Mouse (Mus musculus) forebrain, embryonic 11.5 days (tissue): ENCODE measurements around the gene Pitpnb. TPM values are rescaled to one million over a fixed set of nuclear protein-coding genes. Genes with fewer than 3 reads are reported as not detected.

Experiments used
- ATAC-seq: fragments of 200-750 bp; cut with Nextera tagmentation; replicated peaks from 2 replicates; pipeline ENCODE4 v1.8.0; 2017; ENCODE audit warnings: moderate TSS enrichment; ENCODE audit not compliant: low FRiP score
- DNase-seq: peaks from one replicate; pipeline ENCODE4 v3.0.0-alpha.2; 2017; ENCODE audit warnings: low spot score
- H3K27ac ChIP-seq: fragments of 300-500 bp; sonication (generic); 2 replicates; pipeline ENCODE4 v1.5.1; 2014; ENCODE audit warnings: low read depth, low read length
- H3K27me3 ChIP-seq: fragments of 300-500 bp; sonication (generic); 2 replicates; pipeline ENCODE4 v1.6.1; 2014; ENCODE audit warnings: mild to moderate bottlenecking, low read length, mixed read lengths; ENCODE audit not compliant: control insufficient read depth, insufficient read depth
- H3K36me3 ChIP-seq: fragments of 300-500 bp; sonication (generic); 2 replicates; pipeline ENCODE4 v1.6.1; 2014; ENCODE audit warnings: mild to moderate bottlenecking, low read length, moderate library complexity, mixed read lengths; ENCODE audit not compliant: control insufficient read depth, insufficient read depth
- H3K4me1 ChIP-seq: fragments of 300-500 bp; sonication (generic); replicated peaks from 2 replicates; pipeline ENCODE4 v1.6.1; 2014; ENCODE audit warnings: low read length, mixed read lengths; ENCODE audit not compliant: control insufficient read depth, insufficient read depth
- H3K4me2 ChIP-seq: fragments of 300-500 bp; sonication (generic); 2 replicates; pipeline ENCODE4 v1.6.1; 2014; ENCODE audit warnings: low read depth, mild to moderate bottlenecking, low read length, moderate library complexity, mixed read lengths; ENCODE audit not compliant: severe bottlenecking
- H3K4me3 ChIP-seq: fragments of 300-500 bp; sonication (generic); 2 replicates; pipeline ENCODE4 v1.5.1; 2014; ENCODE audit warnings: low read depth, low read length
- H3K9ac ChIP-seq: fragments of 300-500 bp; sonication (generic); 2 replicates; pipeline ENCODE4 v1.6.1; 2014; ENCODE audit warnings: low read length
- H3K9me3 ChIP-seq: fragments of 300-500 bp; sonication (generic); 2 replicates; pipeline ENCODE4 v1.6.1; 2016; ENCODE audit warnings: low read length, mixed read lengths; ENCODE audit not compliant: control insufficient read depth
- WGBS: fragments of 180-500 bp; shearing (Covaris S2); extraction: QIAGEN DNeasy Blood & Tissue Kit; methylation state at CpG from one replicate; pipeline ENCODE4 v1.1.7; 2014; 5-methylcytosine and 5-hydroxymethylcytosine counted together
- polyA plus RNA-seq: library from polyadenylated mRNA; unstranded; fragments of >200 nt; fragmentation: Nextera tagmentation; extraction: Ambion mirVana; gene quantifications from 2 replicates; pipeline ENCODE4 v1.2.1, GENCODE M21; 2014

Gene Pitpnb
- polyA plus RNA-seq, 1 experiment from 2014 or later = 129 TPM

DNA sequence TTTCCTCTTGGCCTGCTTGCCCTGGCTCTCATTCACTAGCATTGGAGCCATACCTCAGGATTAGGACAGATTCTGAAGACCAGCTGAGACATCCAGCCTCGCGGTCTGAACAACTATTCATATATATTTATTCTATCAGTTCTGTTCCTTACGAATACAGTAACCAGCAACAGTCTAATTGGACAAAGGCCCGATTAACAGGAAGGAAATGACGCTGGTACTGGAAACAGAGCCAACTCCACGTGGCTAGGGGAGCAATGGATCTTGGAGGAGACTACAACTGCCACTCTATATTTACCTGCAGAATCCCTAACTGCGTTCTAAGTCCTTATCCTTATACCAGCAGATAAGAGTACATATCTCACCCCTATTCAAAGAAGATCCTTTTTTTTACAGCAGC is 3.1 kb upstream of the Pitpnb start:
- H3K36me3 ChIP-seq = no peaks in the 10 kb centered on the region
- DNase-seq (no peak), ATAC-seq (no peak)
- H3K4me3 ChIP-seq = no peak overlapping the region
- H3K27me3 ChIP-seq = no peaks in the 10 kb centered on the region
- no peak overlapping the region for H3K9ac ChIP-seq
- H3K27ac ChIP-seq = no peak overlapping the region
- peaks cover 4% of the 10 kb centered on the region; the same call in 1 of the 2 replicates for H3K4me1 ChIP-seq
- H3K9me3 ChIP-seq = no peaks in the 10 kb centered on the region; the same call in 1 of the 2 replicates
- H3K4me2 ChIP-seq = no peak overlapping the region
- WGBS = 94% methylated on average over 7 of the region's 7 CpGs

DNA sequence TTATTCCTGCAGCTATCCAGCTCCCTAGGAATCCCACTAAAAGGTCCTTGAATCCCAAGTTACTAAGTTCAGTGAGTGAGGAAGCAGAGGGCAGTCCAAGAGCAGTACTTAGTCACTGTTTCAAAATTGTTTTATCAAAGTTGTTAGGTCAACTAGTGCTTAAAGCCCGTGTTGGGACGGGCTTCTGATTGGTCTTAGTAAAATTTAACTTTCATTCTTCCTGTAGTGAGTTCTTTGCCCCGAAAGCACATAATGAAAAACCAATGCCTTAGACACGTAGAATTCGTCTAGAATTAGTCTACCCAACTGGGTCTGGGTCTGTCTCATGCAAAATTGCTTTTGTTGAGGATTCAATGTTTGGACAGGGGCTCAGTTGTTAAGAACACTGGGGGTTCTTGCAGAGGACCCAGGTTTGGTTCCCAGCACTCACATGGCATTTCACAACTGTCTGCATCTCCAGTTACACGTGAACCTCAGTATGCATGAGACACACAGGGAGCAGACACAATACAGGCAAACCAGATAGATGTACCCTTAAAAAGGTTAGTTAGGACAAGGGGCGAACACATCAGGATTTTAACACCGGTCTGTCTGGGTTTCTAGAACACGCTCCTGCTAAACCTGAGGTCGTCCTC is 664 bp upstream of the Pitpnb start:
- ATAC-seq = no peak; the same call in none of the 2 replicates
- Histone ChIP-seq H3K27me3 (no peaks in the 10 kb centered on the region), H3K27ac (peak overlapping the region; percentile 60), H3K9me3 (no peaks in the 10 kb centered on the region; the same call in 1 of the 2 replicates), H3K36me3 (no peaks in the 10 kb centered on the region; the same call in 1 of the 2 replicates), H3K4me1 (peaks cover 4% of the 10 kb centered on the region; the same call in 1 of the 2 replicates), H3K9ac (peak overlapping the region; percentile 91), H3K4me2 (peak overlapping the region; percentile 62), H3K4me3 (peak overlapping the region; percentile 88)
- no peak for DNase-seq
- WGBS = 25% methylated on average over 10 of the region's 10 CpGs

DNA sequence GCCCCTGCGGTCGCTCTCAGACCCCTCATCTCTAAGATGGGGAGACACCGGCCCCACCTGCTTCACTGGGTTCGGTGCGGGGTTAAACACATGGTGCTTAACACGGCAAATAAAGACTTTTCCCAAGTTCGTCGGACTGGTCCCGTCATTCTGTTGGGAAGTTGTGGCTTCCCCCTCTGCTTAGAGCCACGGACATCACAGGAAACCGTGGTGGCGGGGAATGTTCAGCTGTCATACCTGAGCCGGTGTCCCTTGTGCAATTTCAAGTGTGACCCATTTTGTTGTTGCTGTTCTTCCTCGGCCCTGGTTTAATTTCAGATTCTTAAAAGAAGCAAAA is 504 bp downstream of the Pitpnb start:
- no peak; the same call in 1 of the 2 replicates for ATAC-seq
- peak overlapping the region; percentile 88 for H3K4me3 ChIP-seq
- H3K27ac ChIP-seq = peak overlapping the region; percentile 37; the same call in 1 of the 2 replicates
- peaks cover 4% of the 10 kb centered on the region; the same call in 1 of the 2 replicates for H3K4me1 ChIP-seq
- peaks cover 3% of the 10 kb centered on the region; the same call in 1 of the 2 replicates for H3K36me3 ChIP-seq
- WGBS = under 1% methylated on average over 14 of the region's 14 CpGs
- no peaks in the 10 kb centered on the region for H3K9me3 ChIP-seq
- peak overlapping the region; percentile 76 for H3K4me2 ChIP-seq
- no peak for DNase-seq
- peak overlapping the region; percentile 91 for H3K9ac ChIP-seq
- H3K27me3 ChIP-seq = no peaks in the 10 kb centered on the region

- Histone ChIP-seq H3K4me3 (no peak overlapping the region), H3K4me2 (no peak overlapping the region), H3K27me3 (no peaks in the 10 kb centered on the region), H3K9ac (no peak overlapping the region), H3K9me3 (no peaks in the 10 kb centered on the region), H3K27ac (no peak overlapping the region), H3K36me3 (peaks cover 6% of the 10 kb centered on the region; the same call in 1 of the 2 replicates), H3K4me1 (peaks cover 4% of the 10 kb centered on the region; the same call in 1 of the 2 replicates)
- 92% methylated on average over 8 of the region's 8 CpGs for WGBS
- ATAC-seq = no peak
- no peak for DNase-seq
Observed at GRCm38 (mm10) chr5:111335939-111336691, 5.6 kb downstream of the Pitpnb start.

DNA sequence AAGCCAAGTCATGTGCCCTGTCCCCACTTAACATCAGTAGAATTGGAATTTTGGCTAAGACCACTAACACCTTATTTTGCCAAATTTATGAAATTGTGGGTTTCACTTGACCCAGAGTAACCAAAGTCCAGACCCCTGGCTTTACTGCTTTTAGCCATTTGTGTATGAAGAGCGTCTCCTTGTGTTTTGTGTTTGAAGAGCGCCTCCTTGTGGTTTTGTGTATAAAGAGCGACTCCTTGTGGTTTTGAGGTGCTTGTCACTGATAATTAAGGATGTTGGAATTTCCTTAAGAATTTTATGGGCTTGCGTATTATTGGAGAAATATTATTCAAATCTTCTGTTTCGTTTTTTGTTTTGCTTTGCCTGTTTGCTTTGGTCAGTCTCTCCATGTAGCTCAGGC is 11.0 kb downstream of the Pitpnb start:
- H3K4me3 ChIP-seq = no peak overlapping the region
- H3K9me3 ChIP-seq = no peaks in the 10 kb centered on the region
- H3K36me3 ChIP-seq = peaks cover 7% of the 10 kb centered on the region; the same call in 1 of the 2 replicates
- H3K27me3 ChIP-seq = no peaks in the 10 kb centered on the region
- DNase-seq (no peak), ATAC-seq (no peak)
- no peaks in the 10 kb centered on the region for H3K4me1 ChIP-seq
- H3K27ac ChIP-seq = no peak overlapping the region
- 50% methylated on average over 5 of the region's 5 CpGs for WGBS
- H3K9ac ChIP-seq = no peak overlapping the region
- H3K4me2 ChIP-seq = no peak overlapping the region

DNA sequence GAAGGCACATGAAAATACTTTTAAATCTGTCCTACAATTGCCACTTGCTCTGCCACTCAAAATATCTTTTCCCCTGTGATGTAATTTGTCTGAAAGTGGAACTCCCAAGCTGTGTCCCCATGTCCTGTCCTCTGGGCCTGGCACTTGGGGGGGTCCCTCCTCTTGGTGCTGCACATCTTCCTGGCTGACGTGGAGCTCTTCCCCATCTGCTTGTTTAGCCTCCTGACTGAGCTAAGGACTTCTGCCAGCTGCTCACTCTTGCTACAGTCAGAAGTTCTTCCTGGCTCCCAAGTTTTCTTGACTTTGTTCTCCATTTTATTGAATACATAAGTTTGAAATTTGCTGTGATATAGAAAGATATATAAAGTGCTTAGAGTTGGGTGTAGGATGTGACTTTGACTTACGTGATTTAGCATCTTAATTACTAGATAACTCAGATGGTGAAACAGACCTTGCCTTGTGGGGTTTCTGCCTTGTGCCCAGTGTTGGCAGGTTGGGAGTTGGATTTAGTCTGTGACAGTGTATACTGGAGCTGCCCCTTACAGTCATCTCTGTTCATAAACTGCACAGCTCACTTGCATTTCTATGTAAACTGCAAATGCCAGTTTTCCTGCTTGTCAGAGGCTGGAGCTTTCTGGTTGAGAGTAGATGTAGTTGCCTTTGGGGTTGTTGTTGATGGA is 14.3 kb downstream of the Pitpnb start:
- H3K36me3 ChIP-seq = peaks cover 18% of the 10 kb centered on the region
- no peak for ATAC-seq
- no peaks in the 10 kb centered on the region for H3K27me3 ChIP-seq
- no peak overlapping the region for H3K27ac ChIP-seq
- no peak overlapping the region for H3K4me2 ChIP-seq
- no peak overlapping the region for H3K9ac ChIP-seq
- no peak for DNase-seq
- no peak overlapping the region for H3K4me3 ChIP-seq
- H3K9me3 ChIP-seq = no peaks in the 10 kb centered on the region
- H3K4me1 ChIP-seq = no peaks in the 10 kb centered on the region
- WGBS = 88% methylated on average over 2 of the region's 2 CpGs

DNA sequence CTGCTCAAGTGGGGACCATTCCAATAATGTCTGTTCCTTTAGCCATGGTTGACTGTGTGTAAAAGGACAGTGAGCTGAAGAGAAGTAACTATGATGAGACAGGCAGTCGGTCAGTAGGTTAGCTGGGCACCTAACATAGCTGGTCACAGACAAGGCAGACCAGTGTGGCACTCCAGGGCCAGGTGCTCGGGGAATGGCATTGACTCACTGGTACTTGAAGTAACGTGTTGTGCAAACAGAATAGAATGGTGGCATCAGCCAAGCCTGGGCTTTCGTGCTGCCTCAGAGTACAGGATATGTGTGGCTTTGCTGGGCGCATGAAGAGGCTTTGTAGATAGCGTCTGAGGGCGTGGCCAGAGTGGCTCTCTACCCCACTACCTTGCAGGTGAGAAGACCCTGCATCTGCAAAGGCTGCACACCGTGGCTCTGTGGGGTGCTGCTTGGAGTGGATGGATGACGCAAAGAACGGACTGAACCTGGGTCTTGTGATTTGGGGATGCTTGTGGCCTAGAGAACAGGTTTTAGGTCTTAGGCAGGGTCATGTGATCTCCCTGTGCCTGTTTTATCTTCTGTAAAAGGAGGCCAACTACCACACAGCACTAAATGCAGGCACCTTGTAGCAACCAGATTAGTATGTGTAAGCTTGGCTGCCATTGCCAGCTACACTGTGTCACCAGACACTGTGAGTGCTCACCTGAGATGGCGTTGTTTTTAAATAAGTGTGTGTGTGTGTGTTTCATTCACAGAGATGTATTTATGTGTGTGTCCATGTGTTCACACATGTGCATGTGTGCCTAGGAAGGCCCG is 26.5 kb downstream of the Pitpnb start:
- no peak overlapping the region for H3K4me2 ChIP-seq
- DNase-seq (no peak), ATAC-seq (no peak)
- H3K36me3 ChIP-seq = no peaks in the 10 kb centered on the region; the same call in 1 of the 2 replicates
- H3K9ac ChIP-seq = no peak overlapping the region
- no peak overlapping the region for H3K4me3 ChIP-seq
- WGBS = 95% methylated on average over 12 of the region's 12 CpGs
- no peaks in the 10 kb centered on the region for H3K27me3 ChIP-seq
- no peaks in the 10 kb centered on the region for H3K9me3 ChIP-seq
- no peak overlapping the region for H3K27ac ChIP-seq
- no peaks in the 10 kb centered on the region for H3K4me1 ChIP-seq

DNA sequence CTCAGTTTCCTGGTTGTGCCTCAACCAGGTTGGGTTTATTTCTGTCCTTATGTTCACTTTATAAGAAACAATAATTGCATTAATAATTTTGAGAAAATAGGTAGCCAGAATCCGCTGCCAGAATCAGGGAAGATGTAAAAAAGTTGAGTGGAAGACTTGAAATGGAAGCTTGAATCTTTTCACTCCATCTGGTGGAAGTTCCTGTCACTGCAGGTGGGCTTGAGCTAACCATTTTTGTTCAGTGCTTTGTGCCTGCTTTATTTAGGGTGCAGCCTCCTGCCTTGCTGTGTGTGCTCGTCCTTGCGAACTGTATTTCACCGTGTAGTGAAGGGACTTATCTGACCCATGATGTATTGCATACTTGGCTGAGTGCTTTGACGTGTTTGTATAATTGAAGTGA is 30.0 kb downstream of the Pitpnb start:
- Histone ChIP-seq H3K4me1 (0 out of 2 replicates have a peak, but pooled peaks cover 2% of the 10 kb centered on the region), H3K27me3 (no peaks in the 10 kb centered on the region), H3K4me2 (no peak overlapping the region), H3K27ac (no peak overlapping the region), H3K4me3 (no peak overlapping the region), H3K9ac (no peak overlapping the region), H3K36me3 (no peaks in the 10 kb centered on the region; the same call in 1 of the 2 replicates), H3K9me3 (no peaks in the 10 kb centered on the region)
- WGBS = 88% methylated on average over 5 of the region's 5 CpGs
- ATAC-seq (no peak), DNase-seq (no peak)
